Mouse (Mus musculus) kidney, adult 2 months (tissue): ENCODE measurements at regions not wholly inside any gene's neighbourhood (a gene's known extent, or its start where the extent isn't known, plus 50 kb on each side); places are given as distances from the start of the nearest gene placed in this dataset.

Experiments used
- CTCF ChIP-seq: fragments of 200-500 bp; conservative IDR thresholded peaks from 2 replicates; pipeline ENCODE4 v1.5.1; 2011; ENCODE audit warnings: low read depth, mild to moderate bottlenecking, control low read depth, low read length, moderate library complexity, mixed read lengths; ENCODE audit not compliant: insufficient read depth, insufficient read length
- POLR2A ChIP-seq: fragments of 200-500 bp; IDR thresholded peaks from one replicate; pipeline ENCODE4 v1.6.1; 2011; ENCODE audit warnings: low read depth, low read length, control low read depth

DNA sequence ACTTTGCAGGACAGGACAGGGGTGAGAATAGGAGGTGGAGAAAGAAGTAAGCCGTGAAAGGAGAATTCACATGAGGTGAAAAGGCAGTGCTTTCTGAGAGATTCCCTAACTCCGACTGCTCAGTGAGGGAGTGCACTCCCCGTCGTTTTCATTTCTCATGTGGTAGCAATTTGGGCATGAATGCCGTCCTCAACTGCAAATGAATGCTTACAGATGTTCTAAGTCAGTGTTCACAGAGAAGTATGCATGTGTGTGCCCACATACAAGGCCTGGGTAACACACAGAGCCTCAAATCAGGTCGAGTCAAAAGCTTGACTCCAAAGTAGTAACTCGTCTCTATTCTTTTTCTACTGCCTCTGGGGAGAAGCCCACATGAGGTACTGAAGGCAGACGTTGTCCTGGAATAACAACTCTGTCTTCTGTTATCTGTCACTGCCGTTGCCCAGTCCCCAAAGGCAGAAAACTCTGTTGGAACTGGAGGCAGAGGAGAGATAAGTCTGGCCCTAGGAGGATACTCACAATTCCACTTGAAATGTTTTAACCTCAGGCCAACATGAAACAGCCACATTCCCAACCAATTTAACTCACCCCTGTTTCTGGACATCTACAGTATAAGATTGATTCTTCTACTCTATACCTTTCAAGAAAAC lies 318.0 kb downstream of the Gm11361 start:
- TF ChIP-seq POLR2A = no peak
- TF ChIP-seq CTCF = no peak
